In the genomic region with DNA sequence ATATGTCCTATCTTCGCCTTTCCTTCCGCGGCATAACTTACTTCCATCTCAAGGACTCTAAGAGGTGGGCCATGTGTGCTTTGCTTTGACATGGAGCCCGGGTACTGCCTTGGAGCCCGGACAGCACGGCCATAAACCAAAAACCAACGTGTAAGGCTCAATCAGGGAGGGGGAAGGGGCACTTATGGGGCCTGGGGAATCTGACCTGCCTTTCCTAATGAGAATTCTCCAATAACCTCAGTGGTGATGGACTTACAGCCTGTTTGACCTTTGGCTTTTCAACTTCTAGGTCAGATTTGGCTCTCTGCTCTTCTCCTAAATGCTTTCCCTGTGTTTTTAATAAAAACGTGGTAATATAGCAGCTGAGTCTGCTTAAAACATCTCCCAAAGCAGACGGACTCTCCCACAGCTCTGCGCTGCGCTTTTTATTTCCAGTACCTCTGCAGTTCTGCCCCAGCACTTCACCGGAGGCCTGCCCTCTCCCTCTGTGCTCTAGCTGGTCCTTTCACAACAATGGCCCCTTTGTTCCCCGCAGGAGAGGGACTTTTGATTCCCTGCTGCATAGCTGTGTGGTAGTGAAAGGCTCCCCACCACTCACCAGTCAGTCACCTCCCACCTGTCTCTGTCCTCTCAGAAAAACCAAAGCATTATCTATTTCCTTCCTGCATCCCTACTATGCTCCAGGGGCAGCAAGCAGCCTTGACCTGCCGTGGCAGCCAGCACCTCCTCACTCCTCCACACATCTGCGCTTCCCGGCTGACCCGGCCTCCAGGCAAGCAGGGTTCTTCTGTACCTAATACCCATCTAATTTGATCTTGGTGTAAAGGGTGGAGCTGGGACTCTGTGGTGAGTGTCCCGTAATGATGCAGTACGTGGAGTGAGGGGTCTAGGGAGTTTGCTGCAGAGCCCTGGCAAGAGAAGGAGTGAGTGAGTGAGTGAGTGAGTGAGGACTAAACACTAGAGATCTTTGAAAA, we compare ENCODE assay signal across 10 mouse cellular contexts. TPM values are rescaled to one million over a fixed set of nuclear protein-coding genes. Genes with fewer than 3 reads are reported as not detected.
A peak's percentile ranks its signal among the peaks of the same experiment; 100 is the strongest.
DNase-seq lines count a peak whose midpoint lies in the region; ATAC-seq and TF ChIP-seq lines count a peak whose summit lies in the region.
"Had no signal": no experiment of that assay in that cellular context is flagged by ENCODE, and none has a peak within 500 bp of the region (broad histone marks: within the 10 kb centered on the region; RNA-seq: fewer than 3 reads in every experiment).

No protein-coding gene starts in this region.

- ATAC-seq in forebrain, embryonic 11.5 days (replicated peaks; ENCODE audit: low FRiP score) = peak; percentile 63
- ATAC-seq in limb, embryonic 13.5 days (ENCODE audit: low FRiP score, low read depth) = 0 out of 2 replicates have a peak, but pooled peaks have one; percentile 50

- 0 out of 2 replicates have a peak overlapping the region, but pooled peaks have one; percentile 5 for H3K9ac ChIP-seq in forebrain, embryonic 11.5 days (ENCODE audit: low read length)
- peak overlapping the region; percentile 35; the same call in 1 of the 2 replicates for H3K9ac ChIP-seq in limb, embryonic 13.5 days

- peak overlapping the region; percentile 68 for H3K4me3 ChIP-seq in E14TG2a.4 (replicated peaks; ENCODE audit: low read length)
- H3K4me3 ChIP-seq in forebrain, embryonic 11.5 days (ENCODE audit: low read depth, low read length) = no peak overlapping the region
- H3K4me3 ChIP-seq in limb, embryonic 13.5 days = no peak overlapping the region
- no peak overlapping the region for H3K4me3 ChIP-seq in cerebellum, adult 2 months (replicated peaks; ENCODE audit: insufficient read depth, low read depth, low read length)
- H3K4me3 ChIP-seq: myocyte had no signal

- H3K36me3 ChIP-seq in E14TG2a.4 (ENCODE audit: insufficient read depth, low read length) = 0 out of 2 replicates have a peak, but pooled peaks cover 3% of the 10 kb centered on the region
- H3K36me3 ChIP-seq in forebrain, embryonic 11.5 days (ENCODE audit: control insufficient read depth, insufficient read depth, low read length) = peaks cover 8% of the 10 kb centered on the region
- H3K36me3 ChIP-seq in limb, embryonic 13.5 days = peaks cover 56% of the 10 kb centered on the region

- H3K27ac ChIP-seq in forebrain, embryonic 11.5 days (ENCODE audit: low read depth, low read length) = 0 out of 2 replicates have a peak overlapping the region, but pooled peaks have one; percentile 25
- peak overlapping the region; percentile 52 for H3K27ac ChIP-seq in limb, embryonic 13.5 days
- H3K27ac ChIP-seq in cerebellum, adult 2 months (ENCODE audit: insufficient read depth, low read length) = no peak overlapping the region
- H3K27ac ChIP-seq: stomach, postnatal 0 days had no signal

- H3K9me3 ChIP-seq in E14TG2a.4 (ENCODE audit: low read length) = no peaks in the 10 kb centered on the region
- no peaks in the 10 kb centered on the region for H3K9me3 ChIP-seq in forebrain, embryonic 11.5 days (ENCODE audit: control insufficient read depth, low read length)
- H3K9me3 ChIP-seq in limb, embryonic 13.5 days = no peaks in the 10 kb centered on the region

- H3K27me3 ChIP-seq in E14TG2a.4 (ENCODE audit: insufficient read depth, low read length) = peaks cover 36% of the 10 kb centered on the region
- H3K27me3 ChIP-seq in forebrain, embryonic 11.5 days (ENCODE audit: control insufficient read depth, insufficient read depth, low read length) = no peaks in the 10 kb centered on the region
- H3K27me3 ChIP-seq in limb, embryonic 13.5 days = no peaks in the 10 kb centered on the region
- no peaks in the 10 kb centered on the region for H3K27me3 ChIP-seq in cerebellum, adult 2 months (ENCODE audit: control insufficient read depth, insufficient read depth, low read length)

- peak; percentile 77 for DNase-seq in heart, adult 11 months
- DNase-seq in heart, adult 8-10 months (ENCODE audit: low spot score) = no peak
- DNase-seq in forebrain, embryonic 11.5 days (ENCODE audit: low spot score) = peak; percentile 67
- no peak for DNase-seq in cerebellum, postnatal 25 days
- no peak for DNase-seq in cerebellum, adult 2 months
- no peak for DNase-seq in kidney, postnatal 14 days

- no peak overlapping the region for H3K4me2 ChIP-seq in forebrain, embryonic 11.5 days (ENCODE audit: low read depth, low read length, severe bottlenecking)
- 0 out of 2 replicates have a peak overlapping the region, but pooled peaks have one; percentile 7 for H3K4me2 ChIP-seq in limb, embryonic 13.5 days (replicated peaks)

- TF ChIP-seq POLR2A in cerebellum, adult 2 months (IDR thresholded peaks at IDR 0.05; ENCODE audit: borderline replicate concordance, insufficient read depth, low read length) = no peak

- TF ChIP-seq CTCF in E14TG2a.4 (conservative IDR thresholded peaks at IDR 0.05; ENCODE audit: low read length) = no peak
- no peak for TF ChIP-seq CTCF in cerebellum, adult 2 months (IDR thresholded peaks at IDR 0.05; ENCODE audit: borderline replicate concordance, insufficient read depth, low read depth, low read length)

- peaks cover 45% of the 10 kb centered on the region for H3K4me1 ChIP-seq in E14TG2a.4 (replicated peaks; ENCODE audit: low read depth, low read length)
- peaks cover 12% of the 10 kb centered on the region for H3K4me1 ChIP-seq in forebrain, embryonic 11.5 days (replicated peaks; ENCODE audit: control insufficient read depth, insufficient read depth, low read length)
- H3K4me1 ChIP-seq in limb, embryonic 13.5 days = peaks cover 35% of the 10 kb centered on the region
- H3K4me1 ChIP-seq in cerebellum, adult 2 months (ENCODE audit: control insufficient read depth, insufficient read depth, low read length) = peaks cover 7% of the 10 kb centered on the region; the same call in 1 of the 2 replicates

- WGBS in forebrain, embryonic 11.5 days = 29% methylated on average over 19 of the region's 19 CpGs
- WGBS in limb, embryonic 13.5 days = 27% methylated on average over 19 of the region's 19 CpGs
- 84% methylated on average over 19 of the region's 19 CpGs for WGBS in cerebellum, adult 2 months

RNA-seq across cellular contexts. Expression of gene Efnb2, which starts 41.5 kb away (rescaled TPM):
- 10 to 100 TPM; 17.0 to 20.8 (median 17.7) TPM for total RNA-seq in heart, adult 8-10 months (2022)
- 51.8 and 54.6 TPM in 2 replicates for polyA plus RNA-seq in forebrain, embryonic 11.5 days (2014; fragmentation: Nextera tagmentation; extraction: Ambion mirVana)
- polyA plus RNA-seq in limb, embryonic 13.5 days (2015; fragmentation: Nextera tagmentation; extraction: Ambion mirVana) = 32.6 and 33.3 TPM in 2 replicates
- polyA plus RNA-seq in cerebellum, adult 2 months (2012; rRNA removed) = 14.3 and 15.7 TPM in 2 replicates

Comparison
In these comparisons a context has a peak if more than half of its experiments do, and no peak if none do; other contexts are left out.
1. DNase-seq: peak in heart, adult 11 months (single experiment) and forebrain, embryonic 11.5 days (single experiment); none in heart, adult 8-10 months (single experiment), cerebellum, postnatal 25 days (0 of 2), cerebellum, adult 2 months (0 of 2) and kidney, postnatal 14 days (single experiment).